Mouse (Mus musculus) layer of hippocampus, postnatal 36 days (tissue): ENCODE data around the gene Gm3776. TPM values are rescaled to one million over a fixed set of nuclear protein-coding genes. Genes with fewer than 3 reads are reported as not detected.
A peak's percentile ranks its signal among the peaks of the same experiment; 100 is the strongest.
"Not testable (repeated sequence)": the region's sequence is repeated elsewhere in the genome, so short reads cannot be mapped to it uniquely, and the experiment has no call there.

Source experiments
- DNase-seq, 2 experiments: peaks; one replicate each; pipeline ENCODE4 v3.0.0; 2022
- total RNA-seq, 2 experiments: library from RNA; stranded (reverse); gene quantifications; 2 replicates each; pipeline ENCODE4 v1.2.3; 2021

Gm3776 gene
- total RNA-seq, 2 experiments from 2014 or later: not detected

DNA sequence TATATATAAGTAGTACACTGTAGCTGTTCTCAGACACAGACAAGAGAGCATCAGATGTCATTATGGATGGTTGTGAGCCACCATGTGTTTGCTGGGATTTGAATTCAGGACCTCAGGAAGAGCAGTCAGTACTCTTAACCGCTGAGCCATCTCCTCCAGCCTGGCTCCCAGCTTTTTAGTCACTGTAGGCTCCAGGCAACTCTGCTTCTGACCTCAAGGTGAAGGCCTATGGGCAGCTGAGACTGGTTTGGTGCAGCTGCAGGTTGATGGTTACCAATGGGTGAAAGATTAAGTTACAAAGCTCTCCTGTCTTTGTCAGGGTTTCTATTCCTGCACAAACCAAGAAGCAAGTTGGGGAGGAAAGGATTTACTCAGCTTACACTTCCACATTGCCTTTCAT lies 36.8 kb downstream of the Gm3776 start:
- DNase-seq: not testable (repeated sequence)

DNA sequence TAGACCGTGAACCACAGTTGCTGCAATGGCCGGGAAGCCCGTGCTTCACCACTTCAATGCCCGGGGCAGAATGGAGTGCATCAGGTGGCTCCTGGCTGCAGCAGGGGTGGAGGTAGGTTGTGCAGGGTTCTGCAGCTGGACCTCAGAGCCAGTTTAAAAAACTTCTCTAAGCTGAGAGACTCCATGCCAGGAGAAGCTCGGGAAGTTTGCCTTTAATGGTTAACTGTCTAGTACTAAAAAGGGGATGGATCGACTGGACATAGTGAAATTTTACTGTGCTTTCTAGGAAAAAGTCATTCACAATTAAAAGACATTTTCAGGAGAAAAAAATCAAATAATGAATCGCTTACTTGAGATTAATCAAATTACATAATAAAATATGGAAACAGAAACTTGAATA lies 37.9 kb downstream of the Gm3776 start:
- not testable (repeated sequence) for DNase-seq

DNA sequence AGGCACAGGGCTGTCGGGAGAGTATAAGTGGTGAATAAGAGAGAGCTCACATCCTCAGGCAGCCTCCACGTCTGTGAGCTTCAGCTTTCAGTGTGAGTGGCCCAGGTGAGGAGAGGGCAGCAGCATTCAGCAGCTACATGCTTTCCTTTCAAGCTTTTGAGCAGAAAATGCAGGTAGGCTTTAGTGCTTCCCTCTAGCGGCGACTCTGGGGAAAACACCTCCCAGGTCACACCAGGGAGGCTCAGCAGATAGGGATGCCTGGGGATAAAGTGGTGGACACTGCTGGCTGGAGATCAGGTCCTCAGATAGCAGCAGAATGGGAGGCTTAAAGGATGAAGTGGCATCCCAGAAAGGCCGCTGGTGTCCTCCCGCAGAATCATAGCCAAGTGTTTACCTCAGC lies 39.2 kb downstream of the Gm3776 start:
- peak in 1 of 2 experiments; percentile 13 for DNase-seq

DNA sequence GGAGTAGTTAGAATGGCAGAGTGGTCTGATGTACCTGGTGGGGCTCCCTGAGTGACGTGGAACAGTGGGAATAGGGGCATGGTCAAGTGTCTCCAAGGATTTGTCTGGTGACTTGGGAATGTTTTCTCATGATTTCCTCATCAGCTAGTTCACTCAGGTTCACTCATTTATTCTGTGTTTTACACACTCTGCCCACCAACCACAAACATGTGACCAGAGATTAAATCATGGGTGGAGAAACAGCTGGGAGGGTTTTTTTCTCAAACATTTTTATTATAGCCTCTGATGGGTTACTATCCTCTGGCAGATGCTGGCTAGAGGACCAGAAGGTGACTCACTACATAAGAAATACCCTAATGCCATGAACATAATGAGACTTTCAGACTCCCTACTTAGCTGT lies 41.3 kb downstream of the Gm3776 start:
- DNase-seq: no peak

DNA sequence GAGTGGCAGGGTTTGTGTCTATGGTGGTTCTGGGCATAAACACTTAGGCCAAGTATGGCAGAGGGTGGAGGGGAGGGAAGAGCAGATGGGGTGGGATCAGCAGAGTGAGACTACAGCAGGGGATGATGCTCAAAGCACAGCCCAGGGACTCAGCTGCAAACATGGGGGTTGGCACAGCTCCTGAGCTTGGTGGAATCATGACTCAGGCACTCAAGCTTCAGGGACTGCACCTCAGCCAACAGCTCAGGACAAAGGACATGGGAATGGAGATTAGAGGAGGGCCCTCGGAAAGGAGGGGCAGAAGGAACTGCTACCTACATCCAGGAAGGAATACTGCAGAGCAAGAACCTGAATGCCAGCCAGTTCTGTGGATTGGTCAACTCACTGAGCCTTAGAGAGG lies 42.2 kb downstream of the Gm3776 start:
- DNase-seq: not testable (repeated sequence)

DNA sequence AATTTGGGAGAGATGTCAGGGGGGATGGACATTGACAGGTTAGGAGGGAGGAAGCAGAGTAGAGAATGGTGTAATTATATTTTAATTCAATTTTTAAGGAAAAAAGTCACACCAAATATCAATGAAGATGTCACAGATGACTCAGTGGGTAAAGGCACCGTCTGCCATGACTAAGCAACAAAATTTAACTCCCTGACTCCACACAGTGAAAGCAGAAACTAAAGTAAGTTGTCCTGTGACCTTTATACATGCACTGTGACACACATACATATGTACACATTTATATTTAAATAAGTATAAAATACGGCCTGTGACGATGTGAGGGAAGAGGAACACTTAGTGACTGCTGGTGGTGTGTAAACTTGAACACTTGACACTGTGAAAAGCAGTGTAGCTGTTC lies 51.2 kb downstream of the Gm3776 start:
- DNase-seq: not testable (repeated sequence)

DNA sequence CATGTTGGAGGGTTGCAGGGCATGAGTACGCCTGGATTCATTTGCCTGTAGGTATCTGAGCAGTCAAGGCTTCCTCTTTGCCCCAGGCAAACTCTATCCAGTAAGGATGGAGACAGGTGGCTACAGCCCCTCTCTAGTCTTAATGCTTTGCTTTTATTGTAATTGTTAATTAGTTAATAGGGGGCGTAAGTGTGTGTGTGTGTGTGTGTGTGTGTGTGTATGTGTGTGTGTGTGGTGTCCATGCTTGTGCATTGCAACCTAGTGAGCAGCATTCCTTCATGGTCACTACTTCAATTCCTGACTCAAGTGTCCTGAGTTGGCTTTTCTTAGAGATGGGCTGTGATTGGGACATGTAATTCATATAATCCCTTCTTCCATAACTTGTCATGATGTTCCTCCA lies 57.8 kb downstream of the Gm3776 start, which contains the start of gene Omt2a:
Omt2a (minus strand) TSS at position 101 of the 400 bp plus-strand sequence.
- no peak for DNase-seq

Other genes with a start within 250 kb of the Gm3776 start
- not detected for gene Gcm1, start 205.2 kb upstream of the Gm3776 start, total RNA-seq
- 10 to 100 TPM; 90.2 to 92.4 TPM for gene Fbxo9, start 148.1 kb upstream of the Gm3776 start, total RNA-seq
- gene Ick, start 147.9 kb upstream of the Gm3776 start, total RNA-seq: 10 to 100 TPM; 21.3 to 22.2 TPM
- gene Gsta4, start 74.4 kb upstream of the Gm3776 start, total RNA-seq: 10 to 100 TPM; 43.1 to 51.3 TPM
- gene Gsta1, start 26.5 kb upstream of the Gm3776 start, total RNA-seq: not detected
- not detected for gene Gm10639, start 32.8 kb downstream of the Gm3776 start, total RNA-seq
- not detected for gene Omt2a, start 57.7 kb downstream of the Gm3776 start, total RNA-seq
- gene Omt2b, start 70.5 kb downstream of the Gm3776 start, total RNA-seq: not detected
- gene Gsta2, start 98.7 kb downstream of the Gm3776 start, total RNA-seq: not detected
- not detected for gene Dppa5a, start 111.0 kb downstream of the Gm3776 start, total RNA-seq
- not detected for gene Ooep, start 121.6 kb downstream of the Gm3776 start, total RNA-seq
- gene Ddx43, start 138.6 kb downstream of the Gm3776 start, total RNA-seq: not detected
- gene Cgas, start 186.1 kb downstream of the Gm3776 start, total RNA-seq: under 1 TPM; 0.58 to 0.77 TPM
- 10 to 100 TPM; 24.3 to 26.3 TPM for gene Mto1, start 191.1 kb downstream of the Gm3776 start, total RNA-seq
- 1 to 10 TPM; 1.1 TPM for gene Gm17324, start 191.7 kb downstream of the Gm3776 start, total RNA-seq
- gene Eef1a1, start 232.0 kb downstream of the Gm3776 start, total RNA-seq: 1,000 to 10,000 TPM; 2,932 to 3,031 TPM